Mouse (Mus musculus) A20 (cell line): Measurements from ENCODE around the gene Nos3.
"Not testable (repeated sequence)": the region's sequence is repeated elsewhere in the genome, so short reads cannot be mapped to it uniquely, and the experiment has no call there.

ENCODE experiments used
- DNase-seq: peaks from one replicate; pipeline ENCODE4 v3.0.0-alpha.2; 2011; ENCODE audit warnings: low read depth, low spot score

Nos3 gene

GRCm38 (mm10) chr5:24374666-24375328, 10.2 kb downstream of the Nos3 start:
- DNase-seq, result no peak

- DNase-seq, result no peak
These were observed 14.1 kb downstream of the Nos3 start for GRCm38 (mm10) chr5:24378700-24379099.

- DNase-seq, result no peak
These were observed 14.9 kb downstream of the Nos3 start for GRCm38 (mm10) chr5:24379501-24379900.

- DNase-seq, result no peak
These were observed 15.9 kb downstream of the Nos3 start for GRCm38 (mm10) chr5:24380499-24380898.

- DNase-seq, result no peak
These were observed 16.9 kb downstream of the Nos3 start for GRCm38 (mm10) chr5:24381486-24381885.

GRCm38 (mm10) chr5:24381988-24382387, 17.4 kb downstream of the Nos3 start:
- no peak for DNase-seq

GRCm38 (mm10) chr5:24383026-24383859, 18.6 kb downstream of the Nos3 start:
- DNase-seq, result peak; percentile 96

GRCm38 (mm10) chr5:24384407-24384806, 19.8 kb downstream of the Nos3 start:
- DNase-seq, result no peak

GRCm38 (mm10) chr5:24385374-24385773, 20.8 kb downstream of the Nos3 start:
- DNase-seq, result no peak

- no peak for DNase-seq
These were observed 21.4 kb downstream of the Nos3 start for GRCm38 (mm10) chr5:24385887-24386550.

- peak; percentile 84 for DNase-seq
These were observed 22.9 kb downstream of the Nos3 start for GRCm38 (mm10) chr5:24387264-24388241.

GRCm38 (mm10) chr5:24388246-24388915, 23.8 kb downstream of the Nos3 start:
- no peak for DNase-seq

GRCm38 (mm10) chr5:24389011-24389657, 24.5 kb downstream of the Nos3 start:
- peak; percentile 91 for DNase-seq

GRCm38 (mm10) chr5:24389658-24390020, 25.0 kb downstream of the Nos3 start:
- no peak for DNase-seq

- no peak for DNase-seq
These were observed 27.3 kb downstream of the Nos3 start, which contains the start of gene Atg9b for GRCm38 (mm10) chr5:24391864-24392263. Atg9b (minus strand) TSS chr5:24392143.

GRCm38 (mm10) chr5:24392724-24393123, 28.1 kb downstream of the Nos3 start:
- no peak for DNase-seq

GRCm38 (mm10) chr5:24393392-24393997, 28.9 kb downstream of the Nos3 start, which contains the start of gene Abcb8:
Abcb8 (plus strand) TSS chr5:24393663.
- peak; percentile 92 for DNase-seq

- DNase-seq, result peak; percentile 99
These were observed 29.7 kb downstream of the Nos3 start for GRCm38 (mm10) chr5:24394165-24394894.

- DNase-seq, result not testable (repeated sequence)
These were observed 31.6 kb downstream of the Nos3 start for GRCm38 (mm10) chr5:24396254-24396653.
